Mouse (Mus musculus) CH12.LX (cell line): ENCODE results near the gene Gm9970.

Experiments used
- KAT2A ChIP-seq: IDR thresholded peaks from 2 replicates; pipeline ENCODE4 v1.6.1; 2012; ENCODE audit warnings: low read length, improper control_type of control experiment, inconsistent platforms; ENCODE audit not compliant: insufficient replicate concordance
- NELFE ChIP-seq: IDR thresholded peaks from 2 replicates; pipeline ENCODE4 v1.6.1; 2011; ENCODE audit warnings: low read depth, low read length, improper control_type of control experiment

DNA sequence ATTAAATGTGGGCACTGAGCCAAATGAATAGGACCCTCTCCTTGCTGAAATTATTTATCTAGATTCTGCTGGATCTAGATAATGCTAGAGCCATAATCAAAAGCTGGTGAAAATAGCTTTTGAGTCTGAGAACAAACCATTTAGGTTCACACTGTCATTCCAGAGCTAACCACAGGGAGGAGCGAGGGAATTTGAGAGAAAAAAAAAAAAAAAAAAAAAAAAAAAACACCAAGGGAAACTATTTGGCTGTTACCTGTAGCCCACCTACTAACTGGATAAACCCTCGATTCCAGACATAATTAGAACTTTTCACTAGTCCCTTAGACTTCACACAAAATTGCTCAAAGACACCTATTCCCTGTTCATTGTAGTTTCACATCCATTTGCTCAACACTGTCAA, 22.0 kb downstream of the Gm9970 start:
- TF ChIP-seq NELFE (no peak), KAT2A (no peak)
